Mouse (Mus musculus) midbrain, embryonic 16.5 days (tissue): ENCODE data around the gene Elf2. TPM values are rescaled to one million over a fixed set of nuclear protein-coding genes. Genes with fewer than 3 reads are reported as not detected.

Experiments
- ATAC-seq: fragments of 200-750 bp; cut with Nextera tagmentation; 2 replicates; pipeline ENCODE4 v1.8.0; 2017; ENCODE audit warnings: moderate TSS enrichment
- H3K27ac ChIP-seq: fragments of 300-500 bp; sonication (generic); 2 replicates; pipeline ENCODE4 v1.5.1; 2014; ENCODE audit warnings: mild to moderate bottlenecking, low read length, mixed read lengths
- H3K27me3 ChIP-seq: fragments of 300-500 bp; sonication (generic); 2 replicates; pipeline ENCODE4 v1.6.1; 2014; ENCODE audit warnings: low read depth, low read length, mixed read lengths; ENCODE audit not compliant: control insufficient read depth, insufficient read depth
- H3K36me3 ChIP-seq: fragments of 300-500 bp; sonication (generic); 2 replicates; pipeline ENCODE4 v1.6.1; 2014; ENCODE audit warnings: mild to moderate bottlenecking, low read length, moderate library complexity, mixed read lengths; ENCODE audit not compliant: control insufficient read depth, insufficient read depth
- H3K4me1 ChIP-seq: fragments of 300-500 bp; sonication (generic); 2 replicates; pipeline ENCODE4 v1.6.1; 2014; ENCODE audit warnings: mild to moderate bottlenecking, low read length, mixed read lengths; ENCODE audit not compliant: control insufficient read depth, insufficient read depth
- H3K4me2 ChIP-seq: fragments of 300-500 bp; sonication (generic); 2 replicates; pipeline ENCODE4 v1.6.1; 2014; ENCODE audit warnings: mild to moderate bottlenecking, low read length, mixed read lengths
- H3K4me3 ChIP-seq: fragments of 300-500 bp; sonication (generic); 2 replicates; pipeline ENCODE4 v1.5.1; 2014; ENCODE audit warnings: low read depth, mild to moderate bottlenecking, low read length, moderate library complexity, mixed read lengths
- H3K9ac ChIP-seq: fragments of 300-500 bp; sonication (generic); 2 replicates; pipeline ENCODE4 v1.6.1; 2014; ENCODE audit warnings: low read depth, low read length, mixed read lengths
- H3K9me3 ChIP-seq: fragments of 300-500 bp; sonication (generic); replicated peaks from 2 replicates; pipeline ENCODE4 v1.6.1; 2014; ENCODE audit warnings: mild to moderate bottlenecking, low read length, mixed read lengths; ENCODE audit not compliant: control insufficient read depth, poor library complexity, severe bottlenecking
- WGBS: fragments of 180-500 bp; shearing (Covaris S2); extraction: QIAGEN DNeasy Blood & Tissue Kit; methylation state at CpG from one replicate; pipeline ENCODE4 v1.1.7; 2014; 5-methylcytosine and 5-hydroxymethylcytosine counted together
- polyA plus RNA-seq: library from polyadenylated mRNA; unstranded; fragments of >200 nt; fragmentation: Nextera tagmentation; extraction: Ambion mirVana; gene quantifications from 2 replicates; pipeline ENCODE4 v1.2.1, GENCODE M21; 2015

Gene Elf2
- polyA plus RNA-seq, 1 experiment from 2014 or later = 27.7 TPM

DNA sequence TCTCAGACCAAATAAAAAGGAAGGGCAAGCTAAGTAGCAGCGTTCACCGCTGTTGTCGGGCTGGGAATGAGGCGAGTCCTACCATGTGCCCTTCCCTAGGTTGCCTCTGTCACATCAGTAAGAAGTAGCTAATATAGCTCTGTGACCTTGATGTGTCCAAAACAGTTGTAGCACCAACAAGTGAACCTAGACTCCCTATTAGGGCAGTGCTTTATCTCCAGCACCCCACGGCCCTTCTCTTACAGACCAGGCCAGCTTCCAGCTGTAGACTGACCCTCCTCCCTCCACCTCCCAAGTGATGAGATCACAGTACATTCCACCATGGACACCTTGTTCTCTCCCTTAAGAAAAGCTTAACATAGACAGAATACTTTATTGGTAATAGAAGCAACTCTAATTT lies 82.4 kb downstream of the Elf2 start:
- Histone ChIP-seq H3K9me3 (no peaks in the 10 kb centered on the region), H3K4me1 (no peaks in the 10 kb centered on the region), H3K4me2 (no peak overlapping the region), H3K4me3 (no peak overlapping the region), H3K36me3 (peaks cover 28% of the 10 kb centered on the region), H3K9ac (no peak overlapping the region), H3K27ac (no peak overlapping the region), H3K27me3 (no peaks in the 10 kb centered on the region)
- no peak for ATAC-seq
- WGBS = 97% methylated on average over 5 of the region's 5 CpGs

DNA sequence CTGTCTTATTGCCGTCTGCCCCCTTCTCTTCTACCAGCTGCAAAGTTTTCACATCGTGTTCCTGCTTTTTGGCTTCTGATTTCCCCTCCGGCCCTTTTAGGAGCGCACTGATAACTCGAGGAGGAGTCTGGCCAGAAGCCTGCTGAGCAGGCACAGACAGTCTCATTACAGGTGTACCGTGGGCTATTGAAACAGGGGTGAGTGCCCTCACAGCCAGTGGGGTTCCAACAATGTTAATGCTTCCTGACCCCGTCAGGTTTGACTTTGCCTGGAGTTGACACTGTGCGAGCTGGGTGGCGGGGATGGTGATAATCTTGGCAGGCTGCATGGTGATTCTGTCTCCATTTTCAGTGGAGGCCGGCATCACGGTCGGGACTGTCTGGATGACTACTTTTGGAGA lies 84.0 kb downstream of the Elf2 start:
- WGBS = 83% methylated on average over 12 of the region's 12 CpGs
- H3K36me3 ChIP-seq = peaks cover 37% of the 10 kb centered on the region
- H3K27ac ChIP-seq = no peak overlapping the region
- H3K4me1 ChIP-seq = no peaks in the 10 kb centered on the region
- H3K4me2 ChIP-seq = no peak overlapping the region
- no peak overlapping the region for H3K9ac ChIP-seq
- H3K27me3 ChIP-seq = no peaks in the 10 kb centered on the region
- H3K4me3 ChIP-seq = no peak overlapping the region
- ATAC-seq = no peak
- no peaks in the 10 kb centered on the region for H3K9me3 ChIP-seq

GRCm38 (mm10) chr3:51254784-51255183 lies 85.7 kb downstream of the Elf2 start:
- H3K27ac ChIP-seq = no peak overlapping the region
- peaks cover 45% of the 10 kb centered on the region for H3K36me3 ChIP-seq
- no peak overlapping the region for H3K9ac ChIP-seq
- no peaks in the 10 kb centered on the region for H3K9me3 ChIP-seq
- no peak for ATAC-seq
- H3K4me3 ChIP-seq = no peak overlapping the region
- no peaks in the 10 kb centered on the region for H3K4me1 ChIP-seq
- H3K27me3 ChIP-seq = no peaks in the 10 kb centered on the region
- no peak overlapping the region for H3K4me2 ChIP-seq
- WGBS = 96% methylated on average over 7 of the region's 7 CpGs

DNA sequence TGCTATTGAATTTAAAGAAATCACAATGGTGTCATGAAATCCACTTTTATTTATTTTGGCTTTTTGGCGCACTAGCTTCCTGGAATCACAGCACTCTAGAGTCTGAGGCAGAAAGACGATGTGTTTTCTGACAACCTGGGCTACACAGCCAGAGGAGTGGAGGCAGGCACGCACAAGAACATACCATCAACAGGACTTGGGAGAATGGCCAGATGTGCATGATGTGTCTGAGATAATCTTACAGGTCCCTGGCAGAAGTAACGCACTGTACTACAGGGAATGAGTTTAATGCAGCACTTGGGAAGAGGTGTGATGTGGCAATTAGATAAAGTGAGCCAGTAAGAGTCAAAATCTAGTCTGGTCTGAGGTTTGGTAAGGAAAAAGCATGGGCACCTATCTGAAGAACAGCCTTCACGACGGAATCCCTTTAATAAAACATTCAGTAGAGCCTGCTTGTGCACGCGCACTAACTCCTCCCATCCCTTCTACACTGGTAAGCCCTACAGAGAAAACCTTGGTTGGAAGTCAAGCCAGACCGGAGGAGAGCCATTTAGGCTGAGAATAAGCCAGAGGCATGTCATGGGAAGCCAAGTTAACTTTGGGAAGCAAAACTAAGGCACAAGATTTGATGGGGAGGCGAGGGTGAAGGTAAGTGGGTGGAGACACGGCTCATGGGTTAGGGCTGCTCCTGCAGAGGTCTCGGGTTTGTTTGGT lies 87.6 kb downstream of the Elf2 start:
- no peaks in the 10 kb centered on the region for H3K27me3 ChIP-seq
- peaks cover 44% of the 10 kb centered on the region for H3K36me3 ChIP-seq
- no peak overlapping the region for H3K27ac ChIP-seq
- H3K4me2 ChIP-seq = no peak overlapping the region
- no peaks in the 10 kb centered on the region for H3K4me1 ChIP-seq
- H3K4me3 ChIP-seq = no peak overlapping the region
- ATAC-seq = no peak
- no peaks in the 10 kb centered on the region for H3K9me3 ChIP-seq
- WGBS = 93% methylated on average over 12 of the region's 12 CpGs
- no peak overlapping the region for H3K9ac ChIP-seq

GRCm38 (mm10) chr3:51252223-51252622 lies 88.2 kb downstream of the Elf2 start:
- no peak for ATAC-seq
- Histone ChIP-seq H3K9ac (no peak overlapping the region), H3K4me1 (no peaks in the 10 kb centered on the region), H3K4me3 (no peak overlapping the region), H3K4me2 (no peak overlapping the region), H3K9me3 (no peaks in the 10 kb centered on the region), H3K27me3 (no peaks in the 10 kb centered on the region), H3K36me3 (peaks cover 42% of the 10 kb centered on the region), H3K27ac (no peak overlapping the region)
- 100% methylated on average over 1 of the region's 1 CpGs for WGBS

- peaks cover 32% of the 10 kb centered on the region for H3K36me3 ChIP-seq
- 84% methylated on average over 5 of the region's 5 CpGs for WGBS
These were observed 89.4 kb downstream of the Elf2 start for GRCm38 (mm10) chr3:51251057-51251456.

DNA sequence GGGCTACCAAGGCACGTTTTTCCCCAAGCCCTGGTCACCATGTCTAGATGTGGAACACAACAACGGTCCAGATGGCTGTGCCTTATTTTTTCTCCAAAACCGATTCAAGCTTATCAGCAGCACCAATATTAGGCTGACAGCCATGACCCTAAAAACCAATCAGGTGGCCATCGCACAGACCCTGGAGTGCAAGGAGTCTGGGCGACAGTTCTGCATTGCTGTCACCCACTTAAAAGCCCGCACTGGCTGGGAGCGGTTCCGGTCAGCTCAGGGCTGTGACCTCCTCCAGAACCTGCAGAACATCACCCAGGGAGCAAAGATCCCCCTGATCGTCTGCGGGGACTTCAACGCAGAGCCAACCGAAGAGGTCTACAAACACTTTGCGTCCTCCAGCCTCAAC lies 90.6 kb downstream of the Elf2 start:
- H3K4me3 ChIP-seq = no peak overlapping the region
- H3K4me1 ChIP-seq = no peaks in the 10 kb centered on the region
- H3K4me2 ChIP-seq = no peak overlapping the region
- 95% methylated on average over 13 of the region's 13 CpGs for WGBS
- H3K9me3 ChIP-seq = no peaks in the 10 kb centered on the region
- no peak overlapping the region for H3K27ac ChIP-seq
- H3K9ac ChIP-seq = no peak overlapping the region
- H3K36me3 ChIP-seq = peaks cover 30% of the 10 kb centered on the region
- no peak for ATAC-seq
- no peaks in the 10 kb centered on the region for H3K27me3 ChIP-seq

More at GRCm38 (mm10) chr3:51251057-51251456, 89.4 kb downstream of the Elf2 start:
- Histone ChIP-seq H3K4me1 (no peaks in the 10 kb centered on the region), H3K27me3 (no peaks in the 10 kb centered on the region), H3K27ac (no peak overlapping the region), H3K4me2 (no peak overlapping the region), H3K4me3 (no peak overlapping the region), H3K9me3 (no peaks in the 10 kb centered on the region), H3K9ac (no peak overlapping the region)
- no peak for ATAC-seq

DNA sequence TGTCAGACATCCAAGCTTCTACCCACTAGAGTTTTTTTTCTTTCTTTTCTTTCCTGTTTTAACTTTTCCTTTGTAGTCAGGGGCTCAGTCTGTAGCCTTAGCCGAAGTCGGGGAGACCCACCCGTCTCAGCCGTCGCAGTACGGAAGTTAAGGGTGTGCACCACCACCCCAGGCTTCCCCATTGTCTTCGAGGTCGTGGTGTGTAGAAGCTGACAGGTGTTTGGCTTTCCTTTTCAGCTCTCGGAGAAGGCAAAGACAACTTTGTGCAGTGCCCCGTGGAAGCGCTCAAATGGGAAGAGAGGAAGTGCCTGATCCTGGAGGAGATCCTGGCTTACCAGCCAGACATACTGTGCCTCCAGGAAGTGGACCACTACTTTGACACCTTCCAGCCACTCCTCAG lies 91.0 kb downstream of the Elf2 start:
- Histone ChIP-seq H3K4me2 (no peak overlapping the region), H3K9ac (no peak overlapping the region), H3K9me3 (no peaks in the 10 kb centered on the region), H3K36me3 (peaks cover 30% of the 10 kb centered on the region), H3K4me3 (no peak overlapping the region), H3K27ac (no peak overlapping the region), H3K27me3 (no peaks in the 10 kb centered on the region), H3K4me1 (no peaks in the 10 kb centered on the region)
- 85% methylated on average over 11 of the region's 11 CpGs for WGBS
- no peak for ATAC-seq

- Histone ChIP-seq H3K4me3 (no peak overlapping the region), H3K27me3 (no peaks in the 10 kb centered on the region), H3K4me2 (no peak overlapping the region), H3K9me3 (no peaks in the 10 kb centered on the region), H3K36me3 (peaks cover 26% of the 10 kb centered on the region), H3K27ac (no peak overlapping the region), H3K4me1 (no peaks in the 10 kb centered on the region), H3K9ac (no peak overlapping the region)
- ATAC-seq = no peak
- WGBS = 98% methylated on average over 6 of the region's 6 CpGs
These were observed 91.9 kb downstream of the Elf2 start for GRCm38 (mm10) chr3:51248600-51248999.
